Mouse (Mus musculus): ENCODE results near the gene Btd.

GRCm38 (mm10) chr14:31709343-31709742 lies 68.5 kb downstream of the Btd start:
- TF ChIP-seq GATA1 (IDR thresholded peaks at IDR 0.05; ENCODE audit: borderline replicate concordance, low read length) (no peak), FLI1 (IDR thresholded peaks at IDR 0.05; ENCODE audit: low read length) (no peak)
